23 mouse cellular contexts compared by ENCODE assay signal in the genomic region with DNA sequence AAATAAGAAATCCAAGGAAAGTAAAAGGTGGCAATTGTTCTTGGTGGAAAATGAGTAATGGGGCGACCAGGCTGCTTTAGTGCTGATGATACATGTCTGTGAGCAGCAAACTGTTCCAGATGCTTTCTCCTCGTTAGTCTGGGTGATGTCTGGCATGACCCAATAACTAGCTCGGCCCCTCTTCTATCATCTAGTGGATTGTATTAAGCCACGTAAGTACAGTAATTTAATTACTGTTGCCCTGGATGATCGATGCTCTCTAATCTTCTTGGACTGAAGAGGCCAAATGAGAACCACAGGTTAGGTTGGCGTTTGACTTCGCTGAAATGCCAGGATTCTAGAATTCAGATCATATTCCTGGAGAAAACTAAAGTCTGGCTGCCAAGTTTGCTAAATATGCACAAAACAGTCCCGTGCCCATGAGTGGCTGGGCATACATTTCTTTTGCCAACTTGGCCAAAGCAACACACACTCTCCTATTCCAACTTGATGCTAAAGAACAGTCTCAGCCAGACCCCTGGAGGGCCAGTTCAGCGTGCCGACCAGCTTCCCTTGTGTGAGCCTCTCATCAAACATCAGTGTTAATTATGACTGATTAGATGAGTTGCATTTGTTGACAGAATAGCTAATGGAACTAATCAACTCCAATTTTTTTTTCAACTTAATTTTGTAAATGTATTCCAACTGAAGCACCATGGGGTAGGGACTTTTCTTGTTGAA.
DNase-seq lines count a peak whose midpoint lies in the region; ATAC-seq lines count a peak whose summit lies in the region.
"Had no signal": no experiment of that assay in that cellular context is flagged by ENCODE, and none has a peak within 500 bp of the region (broad histone marks: within the 10 kb centered on the region; RNA-seq: fewer than 3 reads in every experiment).

No protein-coding gene starts in this region.

- no peak overlapping the region for H3K4me2 ChIP-seq in embryonic facial prominence, embryonic 14.5 days (ENCODE audit: low read depth, low read length)
- no peak overlapping the region for H3K4me2 ChIP-seq in hindbrain, embryonic 14.5 days (replicated peaks)
- no peak overlapping the region for H3K4me2 ChIP-seq in hindbrain, embryonic 11.5 days (replicated peaks; ENCODE audit: low read depth, low read length)
- H3K4me2 ChIP-seq: intestine, embryonic 15.5 days; liver, embryonic 15.5 days; midbrain, embryonic 15.5 days had no signal

- no peaks in the 10 kb centered on the region for H3K36me3 ChIP-seq in embryonic facial prominence, embryonic 14.5 days (ENCODE audit: control insufficient read depth, insufficient read depth, low read length)
- no peaks in the 10 kb centered on the region for H3K36me3 ChIP-seq in embryonic facial prominence, embryonic 10.5 days (replicated peaks)
- no peaks in the 10 kb centered on the region for H3K36me3 ChIP-seq in hindbrain, embryonic 14.5 days (replicated peaks; ENCODE audit: control insufficient read depth, insufficient read depth)
- H3K36me3 ChIP-seq in hindbrain, embryonic 11.5 days (ENCODE audit: control insufficient read depth, insufficient read depth, low read length): no peaks in the 10 kb centered on the region
- H3K36me3 ChIP-seq: heart, embryonic 10.5 days; intestine, embryonic 15.5 days; limb, embryonic 10.5 days; liver, embryonic 15.5 days; midbrain, embryonic 15.5 days had no signal

- ATAC-seq in embryonic facial prominence, embryonic 14.5 days (ENCODE audit: low read depth): no peak
- peak; percentile 57; the same call in 1 of the 2 replicates for ATAC-seq in hindbrain, embryonic 14.5 days (ENCODE audit: low FRiP score)
- no peak for ATAC-seq in hindbrain, embryonic 11.5 days (ENCODE audit: low FRiP score)
- ATAC-seq: intestine, embryonic 15.5 days; midbrain, embryonic 15.5 days; Patski had no signal

- 52% methylated on average over 10 of the region's 10 CpGs for WGBS in embryonic facial prominence, embryonic 14.5 days
- 79% methylated on average over 10 of the region's 10 CpGs for WGBS in embryonic facial prominence, embryonic 10.5 days
- 68% methylated on average over 10 of the region's 10 CpGs for WGBS in hindbrain, embryonic 14.5 days
- 82% methylated on average over 10 of the region's 10 CpGs for WGBS in hindbrain, embryonic 11.5 days

- no peak overlapping the region for H3K4me3 ChIP-seq in embryonic facial prominence, embryonic 14.5 days (ENCODE audit: low read depth, low read length)
- no peak overlapping the region for H3K4me3 ChIP-seq in embryonic facial prominence, embryonic 10.5 days
- no peak overlapping the region for H3K4me3 ChIP-seq in hindbrain, embryonic 14.5 days (replicated peaks; ENCODE audit: low read length)
- H3K4me3 ChIP-seq in hindbrain, embryonic 11.5 days (ENCODE audit: low read depth, low read length): no peak overlapping the region
- H3K4me3 ChIP-seq: gastrocnemius, adult 2 months; heart, embryonic 10.5 days; intestine, embryonic 15.5 days; limb, embryonic 10.5 days; liver, embryonic 15.5 days; midbrain, embryonic 15.5 days had no signal

- no peaks in the 10 kb centered on the region for H3K9me3 ChIP-seq in embryonic facial prominence, embryonic 14.5 days (ENCODE audit: control insufficient read depth, low read length)
- H3K9me3 ChIP-seq in embryonic facial prominence, embryonic 10.5 days: no peaks in the 10 kb centered on the region
- H3K9me3 ChIP-seq in hindbrain, embryonic 14.5 days (ENCODE audit: control insufficient read depth, low read length): no peaks in the 10 kb centered on the region
- H3K9me3 ChIP-seq in hindbrain, embryonic 11.5 days (ENCODE audit: control insufficient read depth, low read length): no peaks in the 10 kb centered on the region
- H3K9me3 ChIP-seq: heart, embryonic 10.5 days; intestine, embryonic 15.5 days; limb, embryonic 10.5 days; liver, embryonic 15.5 days; midbrain, embryonic 15.5 days had no signal

- no peaks in the 10 kb centered on the region for H3K27me3 ChIP-seq in embryonic facial prominence, embryonic 14.5 days (replicated peaks; ENCODE audit: control insufficient read depth, insufficient read depth, low read length)
- H3K27me3 ChIP-seq in embryonic facial prominence, embryonic 10.5 days (replicated peaks; ENCODE audit: low read depth, poor library complexity, severe bottlenecking): no peaks in the 10 kb centered on the region
- H3K27me3 ChIP-seq in hindbrain, embryonic 14.5 days (ENCODE audit: control insufficient read depth, insufficient read depth, low read length): no peaks in the 10 kb centered on the region
- no peaks in the 10 kb centered on the region for H3K27me3 ChIP-seq in hindbrain, embryonic 11.5 days (ENCODE audit: control insufficient read depth, insufficient read depth, low read length)
- H3K27me3 ChIP-seq: intestine, embryonic 15.5 days; liver, embryonic 15.5 days; midbrain, embryonic 15.5 days had no signal

- H3K27ac ChIP-seq in embryonic facial prominence, embryonic 14.5 days (replicated peaks; ENCODE audit: low read depth, low read length): no peak overlapping the region
- no peak overlapping the region for H3K27ac ChIP-seq in embryonic facial prominence, embryonic 10.5 days (replicated peaks)
- no peak overlapping the region for H3K27ac ChIP-seq in hindbrain, embryonic 14.5 days
- H3K27ac ChIP-seq in hindbrain, embryonic 11.5 days (ENCODE audit: low read depth, low read length): no peak overlapping the region
- H3K27ac ChIP-seq: gastrocnemius, adult 2 months; heart, embryonic 10.5 days; intestine, embryonic 15.5 days; limb, embryonic 10.5 days; liver, embryonic 15.5 days; macrophage; midbrain, embryonic 15.5 days had no signal

- peak; percentile 48 for DNase-seq in embryonic facial prominence, embryonic 14.5 days (ENCODE audit: low spot score)
- no peak for DNase-seq in embryonic facial prominence, embryonic 10.5 days (ENCODE audit: low spot score)
- DNase-seq in hindbrain, embryonic 14.5 days (ENCODE audit: low spot score): peak; percentile 51
- no peak for DNase-seq in hindbrain, embryonic 11.5 days (ENCODE audit: low spot score)
- DNase-seq in fibroblast of lung, adult 2 months (ENCODE audit: low read depth): peak; percentile 7
- DNase-seq in retina, postnatal 7 days (ENCODE audit: low read depth, low spot score): peak; percentile 8
- DNase-seq in natural killer cell, adult 2 months (ENCODE audit: low spot score in 2 of 2): no peak
- DNase-seq: adrenal gland, adult 2 months; cerebellum, adult 8-10 months; gastrocnemius, adult 2 months; heart, postnatal 4 days; kidney, adult 8-10 months; kidney, postnatal 10 days; liver; right cerebral cortex, postnatal 25 days; spleen, adult 18-20 months had no signal

- H3K9ac ChIP-seq in embryonic facial prominence, embryonic 14.5 days (ENCODE audit: low read depth, low read length): no peak overlapping the region
- H3K9ac ChIP-seq in hindbrain, embryonic 14.5 days: no peak overlapping the region
- H3K9ac ChIP-seq in hindbrain, embryonic 11.5 days (ENCODE audit: low read depth, low read length): no peak overlapping the region
- H3K9ac ChIP-seq: intestine, embryonic 15.5 days; liver, embryonic 15.5 days; midbrain, embryonic 15.5 days had no signal

- no peaks in the 10 kb centered on the region for H3K4me1 ChIP-seq in embryonic facial prominence, embryonic 14.5 days (ENCODE audit: control insufficient read depth, insufficient read depth, low read length)
- no peaks in the 10 kb centered on the region for H3K4me1 ChIP-seq in embryonic facial prominence, embryonic 10.5 days
- no peaks in the 10 kb centered on the region for H3K4me1 ChIP-seq in hindbrain, embryonic 14.5 days (replicated peaks; ENCODE audit: control insufficient read depth, insufficient read depth, low read length)
- no peaks in the 10 kb centered on the region for H3K4me1 ChIP-seq in hindbrain, embryonic 11.5 days (replicated peaks; ENCODE audit: control insufficient read depth, insufficient read depth, low read length)
- H3K4me1 ChIP-seq: heart, embryonic 10.5 days; intestine, embryonic 15.5 days; liver, embryonic 15.5 days; midbrain, embryonic 15.5 days had no signal

Comparison
In these comparisons a context has a peak if more than half of its experiments do, and no peak if none do; other contexts are left out.
1. DNase-seq: peak in embryonic facial prominence, embryonic 14.5 days (single experiment), hindbrain, embryonic 14.5 days (single experiment), fibroblast of lung, adult 2 months (single experiment) and retina, postnatal 7 days (single experiment); none in embryonic facial prominence, embryonic 10.5 days (single experiment), hindbrain, embryonic 11.5 days (single experiment) and natural killer cell, adult 2 months (0 of 2).